Mouse (Mus musculus): ENCODE measurements at regions not wholly inside any gene's neighbourhood (a gene's known extent, or its start where the extent isn't known, plus 50 kb on each side); places are given as distances from the start of the nearest gene placed in this dataset.

- in situ Hi-C loops (cut with MboI, MseI) = no loop called here
Measured at GRCm38 (mm10) chr7:77988177-77988576, 749.6 kb downstream of the Ntrk3 start.

GRCm38 (mm10) chr7:77966658-77967057 lies 771.2 kb downstream of the Ntrk3 start:
- in situ Hi-C loops (cut with MboI, MseI) = no loop called here

- in situ Hi-C loops (cut with MboI, MseI) = no loop called here
Measured at GRCm38 (mm10) chr7:77933366-77933765, 804.4 kb downstream of the Ntrk3 start.

GRCm38 (mm10) chr7:77928479-77929467 lies 809.0 kb downstream of the Ntrk3 start:
- in situ Hi-C loops (cut with MboI, MseI) = no loop called here

- in situ Hi-C loops (cut with MboI, MseI) = loop anchor here in 1 of 2 experiments (5.0 kb wide), 1 partner anchor 62 kb away; no protein-coding TSS in a partner anchor
Measured at GRCm38 (mm10) chr7:77899231-77899630, 838.6 kb downstream of the Ntrk3 start.

- in situ Hi-C loops (cut with MboI, MseI) = no loop called here
Measured at GRCm38 (mm10) chr7:77888543-77888942, 849.3 kb downstream of the Ntrk3 start.

- in situ Hi-C loops (cut with MboI, MseI) = no loop called here
Measured at GRCm38 (mm10) chr7:77882605-77883354, 855.0 kb downstream of the Ntrk3 start.

- in situ Hi-C loops (cut with MboI, MseI) = no loop called here
Measured at GRCm38 (mm10) chr7:77867518-77867917, 870.3 kb downstream of the Ntrk3 start.

GRCm38 (mm10) chr7:77861841-77862240 lies 876.0 kb downstream of the Ntrk3 start:
- in situ Hi-C loops (cut with MboI, MseI) = no loop called here

- in situ Hi-C loops (cut with MboI, MseI) = no loop called here
Measured at GRCm38 (mm10) chr7:77858436-77858835, 879.4 kb downstream of the Ntrk3 start.

GRCm38 (mm10) chr7:77857979-77858378 lies 879.8 kb downstream of the Ntrk3 start:
- in situ Hi-C loops (cut with MboI, MseI) = no loop called here

- in situ Hi-C loops (cut with MboI, MseI) = no loop called here
Measured at GRCm38 (mm10) chr7:77855653-77856239, 882.1 kb downstream of the Ntrk3 start.

- in situ Hi-C loops (cut with MboI, MseI) = no loop called here
Measured at GRCm38 (mm10) chr7:77855077-77855476, 882.7 kb downstream of the Ntrk3 start.

- in situ Hi-C loops (cut with MboI, MseI) = loop anchor here in 1 of 2 experiments (10.0 kb wide), 1 partner anchor 360 kb away; no protein-coding TSS in a partner anchor
Measured at GRCm38 (mm10) chr7:77824261-77824959, 913.4 kb downstream of the Ntrk3 start.

- in situ Hi-C loops (cut with MboI, MseI) = no loop called here
Measured at GRCm38 (mm10) chr7:77812052-77812903, 925.5 kb downstream of the Ntrk3 start.

GRCm38 (mm10) chr7:77786801-77787200 lies 951.0 kb downstream of the Ntrk3 start:
- in situ Hi-C loops (cut with MboI, MseI) = loop anchor here in 1 of 2 experiments (25.0 kb wide), 1 partner anchor 976 kb away; no protein-coding TSS in a partner anchor

GRCm38 (mm10) chr7:77771711-77772449 lies 965.9 kb downstream of the Ntrk3 start:
- in situ Hi-C loops (cut with MboI, MseI) = no loop called here

- in situ Hi-C loops (cut with MboI, MseI) = loop anchor here in 1 of 2 experiments (10.0 kb wide), 1 partner anchor 724 kb away; no protein-coding TSS in a partner anchor
Measured at GRCm38 (mm10) chr7:77738996-77739765, 998.6 kb downstream of the Ntrk3 start.
